Mouse (Mus musculus) right cerebral cortex, postnatal 14 days (tissue): ENCODE results near the gene Ccdc86.

ENCODE experiments used
- DNase-seq: peaks from one replicate; pipeline ENCODE4 v3.0.0; 2022

The Ccdc86 gene

DNA sequence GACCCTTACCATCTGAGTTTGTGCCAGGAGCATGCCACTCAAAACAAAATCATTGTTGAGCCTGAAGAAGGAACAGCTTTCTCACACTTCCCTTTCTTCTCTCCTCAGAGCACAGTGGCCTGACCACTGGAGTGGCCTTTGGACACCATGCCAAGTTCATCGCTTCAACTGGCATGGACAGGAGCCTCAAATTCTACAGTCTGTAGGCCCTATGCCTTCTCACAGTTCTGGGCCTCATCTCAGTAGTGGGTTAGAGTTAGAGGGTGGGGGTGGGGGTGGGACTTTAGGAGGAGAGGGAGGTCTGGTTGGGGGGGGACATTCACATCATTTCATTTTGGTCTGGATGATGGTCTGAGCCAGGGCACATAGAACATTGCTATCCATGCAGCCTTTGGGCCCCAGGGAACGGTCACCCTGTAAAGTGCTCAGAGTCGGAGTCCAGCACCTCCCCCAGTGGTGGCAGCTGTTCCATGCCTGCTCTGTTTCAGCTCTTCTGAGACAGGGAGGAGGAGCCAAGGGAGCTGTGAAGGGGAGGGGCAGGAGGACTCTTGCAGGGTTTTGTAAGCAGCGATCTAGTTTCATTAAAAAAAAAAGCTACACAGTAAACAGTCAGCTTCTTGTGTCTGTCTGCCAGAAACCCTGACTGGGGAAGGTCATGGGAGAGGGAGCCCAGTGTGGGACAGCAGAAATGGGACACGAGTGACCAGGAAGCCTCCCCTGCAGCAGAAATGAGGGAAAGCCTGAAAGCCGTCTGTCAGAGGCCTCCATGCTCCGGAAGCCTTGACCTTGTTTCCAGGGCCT is 43.9 kb downstream of the Ccdc86 start:
- peak; percentile 31 for DNase-seq

DNA sequence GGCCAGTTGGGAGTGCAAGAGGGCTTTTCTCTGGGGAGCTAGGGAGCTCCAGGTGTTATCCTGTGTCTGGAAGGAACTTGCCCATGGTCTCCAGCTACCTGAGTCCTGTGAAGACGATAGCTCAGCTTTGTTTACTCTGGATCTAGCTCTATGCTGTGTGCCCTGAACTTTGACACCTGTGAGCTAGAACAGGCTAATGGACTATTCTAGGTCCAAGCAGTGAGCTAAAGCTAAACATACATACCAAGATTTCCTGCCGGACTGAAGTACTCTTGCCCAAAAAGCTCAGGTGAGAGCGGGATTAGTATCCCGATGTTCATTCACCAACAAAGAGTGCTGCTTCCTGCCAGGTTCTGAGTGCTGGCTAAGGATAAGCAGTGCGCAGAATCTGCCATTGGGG is 44.6 kb downstream of the Ccdc86 start:
- DNase-seq = no peak

DNA sequence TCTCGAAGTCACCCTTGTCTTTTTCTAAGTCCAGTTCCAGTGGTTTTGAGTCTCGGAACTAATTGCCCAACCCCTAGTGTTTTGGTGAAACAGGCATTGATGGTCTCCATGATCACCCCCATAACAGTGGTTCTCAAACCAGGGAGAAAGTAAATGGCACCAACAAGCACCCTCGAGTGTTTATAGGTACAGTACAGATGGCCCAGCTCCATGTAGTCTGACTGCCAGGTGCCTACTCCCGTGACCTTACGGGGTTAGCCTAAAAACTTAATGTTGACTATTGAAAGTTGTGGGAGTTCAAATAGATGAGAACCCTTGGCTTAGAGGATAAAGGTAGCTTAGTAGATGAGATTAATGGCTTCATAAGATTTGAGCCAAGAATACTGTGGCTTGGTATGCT is 48.0 kb downstream of the Ccdc86 start:
- no peak for DNase-seq

DNA sequence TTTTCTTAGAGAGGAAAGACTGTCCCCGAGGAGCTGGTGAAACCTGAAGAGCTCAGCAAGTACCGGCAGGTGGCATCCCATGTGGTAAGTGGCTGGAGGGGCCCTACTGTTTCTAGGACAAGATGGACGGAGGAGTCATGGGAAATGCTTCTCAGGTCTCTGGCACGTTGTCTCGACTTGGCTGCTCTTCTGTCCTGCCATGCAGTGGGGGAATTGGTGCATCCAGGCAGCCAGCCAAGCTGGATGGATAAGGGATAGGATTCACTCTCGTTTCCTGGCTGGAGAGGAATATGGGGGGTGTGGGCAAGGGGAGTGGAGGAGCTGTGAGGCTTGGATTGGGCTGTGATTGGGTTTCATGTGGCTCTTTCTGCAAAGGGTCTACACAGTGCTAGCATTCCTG is 48.8 kb downstream of the Ccdc86 start:
- DNase-seq = peak; percentile 25

DNA sequence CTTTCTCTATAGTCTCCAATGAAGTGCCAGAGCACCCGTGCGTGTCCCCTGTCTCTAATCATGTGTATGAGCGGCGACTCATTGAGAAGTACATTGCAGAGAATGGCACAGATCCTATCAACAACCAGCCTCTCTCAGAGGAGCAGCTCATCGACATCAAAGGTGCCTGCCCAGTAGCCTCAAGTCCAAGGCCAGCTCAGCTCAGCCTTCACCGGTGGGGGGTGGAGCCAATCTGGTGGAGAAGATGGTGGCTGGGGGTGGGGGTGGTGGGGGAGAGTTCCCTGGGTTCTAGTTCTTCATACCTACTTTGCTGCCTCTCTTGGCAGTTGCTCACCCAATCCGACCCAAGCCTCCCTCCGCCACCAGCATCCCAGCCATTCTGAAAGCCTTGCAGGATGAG is 51.6 kb downstream of the Ccdc86 start:
- no peak for DNase-seq

DNA sequence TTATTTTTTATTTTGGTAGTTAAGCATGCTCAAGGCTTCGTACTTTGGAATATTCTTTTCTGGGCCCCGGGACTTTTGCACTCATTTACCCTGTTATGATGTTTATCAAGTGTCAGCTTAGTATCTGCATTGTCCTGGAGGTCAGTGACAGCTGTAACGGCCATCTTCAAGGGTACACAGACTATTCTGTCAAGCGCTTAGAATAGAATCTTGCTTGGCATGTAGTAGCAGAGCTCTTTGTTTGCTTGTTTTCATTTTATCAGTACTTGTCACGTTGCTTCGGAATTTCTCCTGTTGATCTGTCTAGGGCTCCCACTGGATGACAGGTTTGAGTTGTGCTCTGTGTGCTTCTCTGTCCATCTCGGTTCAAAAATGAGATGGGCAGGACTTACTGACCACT is 52.2 kb downstream of the Ccdc86 start:
- no peak for DNase-seq

DNA sequence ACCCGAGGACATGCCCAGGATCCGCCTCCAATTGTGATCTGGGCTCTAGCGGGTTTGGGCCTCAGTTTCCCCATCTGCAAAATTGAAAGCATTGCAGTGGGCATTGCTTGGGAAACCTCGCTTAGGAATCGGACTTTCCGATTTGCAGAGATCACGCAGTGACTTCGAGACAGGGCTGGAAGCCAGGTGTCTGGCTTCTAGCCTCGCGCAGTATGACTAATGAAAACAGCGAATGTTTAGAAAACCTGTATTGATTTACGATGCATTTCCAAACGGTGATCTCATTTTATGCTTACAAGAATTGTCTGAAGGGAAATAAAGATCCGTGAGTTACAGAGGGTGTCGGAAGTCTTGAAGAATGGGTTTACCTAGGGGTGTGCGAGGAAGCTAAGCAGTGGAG is 53.4 kb downstream of the Ccdc86 start:
- DNase-seq = no peak

DNA sequence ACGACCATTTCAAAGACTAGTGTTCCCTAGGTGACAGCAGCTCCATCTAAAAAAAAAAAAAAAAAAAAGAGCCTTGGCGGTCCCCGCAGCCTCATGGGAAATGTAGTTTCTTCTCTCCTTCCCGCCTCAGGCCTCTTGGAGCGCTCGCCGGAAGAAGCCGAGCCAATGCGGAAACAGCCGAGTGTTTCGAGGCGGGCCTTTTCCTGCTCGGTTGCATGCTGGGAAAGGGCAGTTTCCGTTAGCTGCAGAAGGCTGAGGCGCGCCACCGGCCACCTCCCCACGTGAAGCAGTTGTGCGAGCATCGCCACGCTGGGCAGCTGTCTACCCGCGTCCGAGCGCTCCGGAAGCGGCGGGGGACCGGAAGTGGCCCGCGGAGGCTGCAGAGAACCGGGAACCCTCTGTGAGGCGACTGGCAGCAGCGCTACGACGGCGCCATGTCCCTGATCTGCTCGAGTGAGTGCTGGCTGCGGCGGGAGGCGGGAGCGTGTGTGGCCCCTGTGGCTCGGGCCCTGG is 54.0 kb downstream of the Ccdc86 start, which contains the start of gene Prpf19:
TSS of gene Prpf19 (plus strand) at position 216 of the 513 bp plus-strand sequence.
- DNase-seq = peak; percentile 99

DNA sequence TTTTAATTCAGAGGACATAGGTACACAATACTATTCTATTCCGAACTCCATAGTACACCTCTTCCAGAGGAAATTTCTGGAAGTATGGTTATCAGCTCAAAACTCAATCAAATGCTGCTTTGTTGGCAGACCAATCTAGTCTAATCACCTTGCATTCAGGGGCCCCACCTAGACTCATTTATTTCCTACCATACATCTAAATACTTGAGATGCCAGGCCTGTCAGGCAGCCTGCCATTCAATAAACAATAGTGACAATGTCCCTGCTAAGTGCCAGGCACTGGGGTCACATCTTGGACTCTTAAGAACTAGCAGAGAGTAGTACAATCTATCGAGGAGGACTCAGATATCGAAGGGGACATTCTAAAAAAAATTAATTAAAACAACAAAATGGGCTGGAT is 56.9 kb downstream of the Ccdc86 start:
- no peak for DNase-seq
